Mouse (Mus musculus) liver, adult 2 months (tissue): ENCODE data around the gene Macrod1. TPM values are rescaled to one million over a fixed set of nuclear protein-coding genes. Genes with fewer than 3 reads are reported as not detected.

Experiments used
- DNase-seq: peaks from one replicate; pipeline ENCODE4 v3.0.0-alpha.2; 2011; ENCODE audit warnings: low read depth, low spot score; ENCODE audit errors: extremely low read depth
- H3K27ac ChIP-seq: fragments of 200-500 bp; replicated peaks from 2 replicates; pipeline ENCODE4 v1.5.1; 2012; ENCODE audit warnings: low read depth, mild to moderate bottlenecking, control low read depth, inconsistent platforms, low read length; ENCODE audit not compliant: insufficient read depth
- H3K27me3 ChIP-seq: fragments of 200-500 bp; 2 replicates; pipeline ENCODE4 v1.6.1; 2012; ENCODE audit warnings: mild to moderate bottlenecking, moderate library complexity, low read length, inconsistent platforms; ENCODE audit not compliant: control insufficient read depth, insufficient read depth
- H3K36me3 ChIP-seq: fragments of 200-500 bp; 2 replicates; pipeline ENCODE4 v1.6.1; 2012; ENCODE audit warnings: low read length, inconsistent platforms; ENCODE audit not compliant: control insufficient read depth, insufficient read depth
- H3K4me1 ChIP-seq: fragments of 200-500 bp; 2 replicates; pipeline ENCODE4 v1.6.1; 2011; ENCODE audit warnings: low read length; ENCODE audit not compliant: control insufficient read depth, insufficient read depth
- H3K4me3 ChIP-seq: fragments of 200-500 bp; 2 replicates; pipeline ENCODE4 v1.5.1; 2011; ENCODE audit warnings: low read depth, mild to moderate bottlenecking, control low read depth, low read length, moderate library complexity; ENCODE audit not compliant: insufficient read depth
- H3K79me2 ChIP-seq: fragments of 200-500 bp; 2 replicates; pipeline ENCODE4 v1.6.1; 2012; ENCODE audit warnings: inconsistent platforms, mild to moderate bottlenecking, low read length, moderate library complexity; ENCODE audit not compliant: control insufficient read depth, insufficient read depth
- H3K9ac ChIP-seq: fragments of 200-500 bp; 2 replicates; pipeline ENCODE4 v1.6.1; 2012; ENCODE audit warnings: low read depth, mild to moderate bottlenecking, control low read depth, inconsistent platforms, low read length
- CTCF ChIP-seq: fragments of 200-500 bp; IDR thresholded peaks from 2 replicates; pipeline ENCODE4 v1.5.1; 2011; ENCODE audit warnings: low read depth, low read length, control low read depth
- POLR2A ChIP-seq: fragments of 200-500 bp; IDR thresholded peaks from 2 replicates; pipeline ENCODE4 v1.6.1; 2011; ENCODE audit warnings: low read length, control low read depth; ENCODE audit not compliant: insufficient read depth; ENCODE audit errors: extremely low read depth
- WGBS: fragments of 180-500 bp; shearing (Covaris S2); methylation state at CpG from one replicate; pipeline ENCODE4 v1.1.7; 2018; 5-methylcytosine and 5-hydroxymethylcytosine counted together
- polyA plus RNA-seq: library from polyadenylated mRNA; depleted of rRNA; stranded (reverse); fragments of >200 nt; gene quantifications from 2 replicates; pipeline ENCODE4 v1.2.3, GENCODE M21; 2012
- total RNA-seq: library from RNA; depleted of rRNA; stranded (reverse); fragments of >200 nt; gene quantifications from 2 replicates; pipeline ENCODE4 v1.2.3, GENCODE M21; 2014

Macrod1 gene
- total and polyA plus RNA-seq, 2 experiments, result 12.2 to 115 TPM

GRCm38 (mm10) chr19:7099620-7100155 lies 43.1 kb downstream of the Macrod1 start:
- Histone ChIP-seq H3K79me2 (peaks cover 10% of the 10 kb centered on the region; the same call in 1 of the 2 replicates), H3K4me1 (no peaks in the 10 kb centered on the region), H3K36me3 (no peaks in the 10 kb centered on the region), H3K4me3 (no peak overlapping the region), H3K27me3 (no peaks in the 10 kb centered on the region), H3K27ac (no peak overlapping the region), H3K9ac (no peak overlapping the region)
- DNase-seq, result no peak
- 95% methylated on average over 3 of the region's 3 CpGs for WGBS
- TF ChIP-seq CTCF, result no peak
- TF ChIP-seq POLR2A, result no peak

- H3K27ac ChIP-seq, result no peak overlapping the region
- TF ChIP-seq POLR2A, result no peak
- no peak for TF ChIP-seq CTCF
Measured at GRCm38 (mm10) chr19:7102039-7102438, 45.4 kb downstream of the Macrod1 start.

GRCm38 (mm10) chr19:7103349-7103992 lies 46.9 kb downstream of the Macrod1 start:
- TF ChIP-seq POLR2A, result no peak
- no peak for TF ChIP-seq CTCF
- H3K79me2 ChIP-seq, result peaks cover 2% of the 10 kb centered on the region; the same call in 1 of the 2 replicates
- H3K27me3 ChIP-seq, result no peaks in the 10 kb centered on the region
- WGBS, result 92% methylated on average over 4 of the region's 4 CpGs
- no peak overlapping the region for H3K4me3 ChIP-seq
- no peak overlapping the region for H3K27ac ChIP-seq
- no peaks in the 10 kb centered on the region for H3K4me1 ChIP-seq
- no peak for DNase-seq
- no peaks in the 10 kb centered on the region for H3K36me3 ChIP-seq
- no peak overlapping the region for H3K9ac ChIP-seq

More at GRCm38 (mm10) chr19:7102039-7102438, 45.4 kb downstream of the Macrod1 start:
- no peak for DNase-seq
- Histone ChIP-seq H3K27me3 (no peaks in the 10 kb centered on the region), H3K36me3 (no peaks in the 10 kb centered on the region), H3K4me3 (no peak overlapping the region), H3K9ac (no peak overlapping the region), H3K4me1 (no peaks in the 10 kb centered on the region), H3K79me2 (peaks cover 2% of the 10 kb centered on the region; the same call in 1 of the 2 replicates)
- 90% methylated on average over 10 of the region's 10 CpGs for WGBS

GRCm38 (mm10) chr19:7103993-7104401 lies 47.4 kb downstream of the Macrod1 start:
- no peak for DNase-seq
- TF ChIP-seq POLR2A, result no peak
- 0 out of 2 replicates have a peak, but pooled peaks have one; percentile 4 for TF ChIP-seq CTCF
- no peaks in the 10 kb centered on the region for H3K4me1 ChIP-seq
- no peak overlapping the region for H3K27ac ChIP-seq
- H3K9ac ChIP-seq, result no peak overlapping the region
- no peaks in the 10 kb centered on the region for H3K27me3 ChIP-seq
- no peaks in the 10 kb centered on the region for H3K36me3 ChIP-seq
- WGBS, result 84% methylated on average over 19 of the region's 19 CpGs
- no peak overlapping the region for H3K4me3 ChIP-seq
- H3K79me2 ChIP-seq, result peaks cover 2% of the 10 kb centered on the region; the same call in 1 of the 2 replicates

GRCm38 (mm10) chr19:7105544-7105943 lies 48.9 kb downstream of the Macrod1 start, which contains the start of gene Flrt1:
Flrt1 (minus strand) TSS chr19:7105729.
- no peak within 1 kb of the TSS for H3K9ac ChIP-seq
- H3K4me3 ChIP-seq, result no peak within 1 kb of the TSS
- no peak for DNase-seq
- no peaks in the 10 kb centered on the region for H3K4me1 ChIP-seq
- no peak for TF ChIP-seq CTCF
- no peak for TF ChIP-seq POLR2A
- WGBS, result 93% methylated on average over 9 of the region's 9 CpGs
- H3K36me3 ChIP-seq, result no peaks in the 10 kb centered on the region
- H3K27ac ChIP-seq, result no peak within 1 kb of the TSS
- no peaks in the 10 kb centered on the region for H3K27me3 ChIP-seq
- H3K79me2 ChIP-seq, result no peaks in the 10 kb centered on the region

- Histone ChIP-seq H3K4me1 (no peaks in the 10 kb centered on the region), H3K79me2 (no peaks in the 10 kb centered on the region), H3K27ac (no peak overlapping the region), H3K9ac (no peak overlapping the region), H3K27me3 (no peaks in the 10 kb centered on the region), H3K36me3 (no peaks in the 10 kb centered on the region), H3K4me3 (no peak overlapping the region)
- 90% methylated on average over 2 of the region's 2 CpGs for WGBS
- no peak for TF ChIP-seq POLR2A
- TF ChIP-seq CTCF, result no peak
- DNase-seq, result no peak
Measured at GRCm38 (mm10) chr19:7106566-7106965, 50.0 kb downstream of the Macrod1 start.
